Mouse (Mus musculus) midbrain, postnatal 0 days (tissue): ENCODE data around the gene Spata48. TPM values are rescaled to one million over a fixed set of nuclear protein-coding genes. Genes with fewer than 3 reads are reported as not detected.

Experiments
- ATAC-seq: fragments of 200-750 bp; cut with Nextera tagmentation; 2 replicates; pipeline ENCODE4 v1.8.0; 2017; ENCODE audit warnings: moderate number of reproducible peaks, mild to moderate bottlenecking, moderate TSS enrichment, moderate library complexity; ENCODE audit not compliant: low FRiP score
- DNase-seq: peaks from one replicate; pipeline ENCODE4 v3.0.0-alpha.2; 2015; ENCODE audit warnings: low spot score
- H3K27ac ChIP-seq: fragments of 300-500 bp; sonication (generic); 2 replicates; pipeline ENCODE4 v1.5.1; 2014; ENCODE audit warnings: low read depth, mild to moderate bottlenecking, low read length, mixed read lengths
- H3K27me3 ChIP-seq: fragments of 300-500 bp; sonication (generic); 2 replicates; pipeline ENCODE4 v1.6.1; 2014; ENCODE audit warnings: low read length, control low read depth, mixed read lengths; ENCODE audit not compliant: insufficient read depth
- H3K36me3 ChIP-seq: fragments of 300-500 bp; sonication (generic); 2 replicates; pipeline ENCODE4 v1.6.1; 2014; ENCODE audit warnings: low read length, control low read depth, mixed read lengths; ENCODE audit not compliant: insufficient read depth
- H3K4me1 ChIP-seq: fragments of 300-500 bp; sonication (generic); 2 replicates; pipeline ENCODE4 v1.6.1; 2014; ENCODE audit warnings: mild to moderate bottlenecking, control low read depth, antibody characterized with exemption, low read length, mixed read lengths; ENCODE audit not compliant: insufficient read depth
- H3K4me2 ChIP-seq: fragments of 300-500 bp; sonication (generic); 2 replicates; pipeline ENCODE4 v1.6.1; 2014; ENCODE audit warnings: low read depth, mild to moderate bottlenecking, low read length, mixed read lengths; ENCODE audit not compliant: poor library complexity, severe bottlenecking
- H3K4me3 ChIP-seq: fragments of 300-500 bp; sonication (generic); 2 replicates; pipeline ENCODE4 v1.5.1; 2014; ENCODE audit warnings: low read depth, mild to moderate bottlenecking, low read length, moderate library complexity
- H3K9ac ChIP-seq: fragments of 300-500 bp; sonication (generic); replicated peaks from 2 replicates; pipeline ENCODE4 v1.6.1; 2014; ENCODE audit warnings: mild to moderate bottlenecking, low read length, moderate library complexity, mixed read lengths; ENCODE audit not compliant: poor library complexity, severe bottlenecking
- H3K9me3 ChIP-seq: fragments of 300-500 bp; sonication (generic); 2 replicates; pipeline ENCODE4 v1.6.1; 2016; ENCODE audit warnings: low read length, control low read depth
- CTCF ChIP-seq: IDR thresholded peaks from 2 replicates; pipeline ENCODE4 v1.5.1; 2016; ENCODE audit warnings: antibody characterized with exemption, mild to moderate bottlenecking
- WGBS: fragments of 180-500 bp; shearing (Covaris S2); extraction: QIAGEN DNeasy Blood & Tissue Kit; methylation state at CpG from one replicate; pipeline ENCODE4 v1.1.7; 2014; 5-methylcytosine and 5-hydroxymethylcytosine counted together
- polyA plus RNA-seq: library from polyadenylated mRNA; unstranded; fragments of >200 nt; fragmentation: Nextera tagmentation; extraction: Ambion mirVana; gene quantifications from 2 replicates; pipeline ENCODE4 v1.2.1, GENCODE M21; 2015
- total RNA-seq: library from RNA; depleted of rRNA; stranded (reverse); fragments of >200 nt; gene quantifications from 2 replicates; pipeline ENCODE4 v1.2.3, GENCODE M21; 2014; rRNA removed

Spata48 gene
- total RNA-seq (0.90 and 22.6 TPM in 2 replicates), polyA plus RNA-seq (0.51 and 1.8 TPM in 2 replicates)

- 3% methylated on average over 65 of the region's 66 CpGs for WGBS
- peak within 1 kb of the TSS; percentile 69 for H3K4me3 ChIP-seq
- ATAC-seq = peak; percentile 96
Observed at GRCm38 (mm10) chr11:11461635-11462560, at the start of gene Spata48, which contains the start of gene Zpbp. Gene Spata48 (plus strand): TSS chr11:11462094. Gene Zpbp (minus strand): TSS chr11:11462408.

DNA sequence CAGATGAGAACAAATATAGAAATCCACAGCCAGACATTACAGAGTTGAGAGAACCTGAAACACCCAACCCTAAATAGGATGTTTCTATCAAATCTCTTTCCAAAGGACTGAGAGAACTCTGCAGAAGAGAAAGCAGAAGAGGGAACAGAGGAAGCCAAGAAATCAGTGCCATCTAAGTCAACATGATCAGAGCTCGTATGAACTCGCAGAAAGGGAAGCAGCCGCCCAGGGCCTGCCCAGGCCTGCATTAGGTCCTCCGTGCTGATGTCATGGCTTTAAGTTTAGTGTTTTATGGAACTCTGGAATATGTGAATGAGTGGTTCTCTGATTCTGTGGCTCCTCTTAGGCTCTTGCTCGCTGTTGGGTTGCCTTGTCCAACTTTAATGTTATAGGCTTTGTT lies 47.7 kb upstream of the Spata48 start:
- DNase-seq (no peak), ATAC-seq (no peak)
- Histone ChIP-seq H3K27me3 (no peaks in the 10 kb centered on the region), H3K36me3 (no peaks in the 10 kb centered on the region), H3K4me1 (no peaks in the 10 kb centered on the region), H3K4me2 (no peak overlapping the region), H3K27ac (no peak overlapping the region), H3K4me3 (no peak overlapping the region), H3K9me3 (no peaks in the 10 kb centered on the region), H3K9ac (no peak overlapping the region)
- 92% methylated on average over 5 of the region's 5 CpGs for WGBS
- TF ChIP-seq CTCF = no peak

More at GRCm38 (mm10) chr11:11461635-11462560, at the start of gene Spata48, which contains the start of gene Zpbp:
- Histone ChIP-seq H3K4me1 (no peaks in the 10 kb centered on the region), H3K27ac (peak within 1 kb of the TSS; percentile 81), H3K4me2 (peak within 1 kb of the TSS; percentile 71), H3K27me3 (no peaks in the 10 kb centered on the region), H3K36me3 (no peaks in the 10 kb centered on the region), H3K9ac (peak within 1 kb of the TSS; percentile 78), H3K9me3 (no peaks in the 10 kb centered on the region)
- peak; percentile 92 for DNase-seq
- TF ChIP-seq CTCF = peak; percentile 83

GRCm38 (mm10) chr11:11417356-11417755 lies 44.5 kb upstream of the Spata48 start:
- Histone ChIP-seq H3K4me3 (no peak overlapping the region), H3K27me3 (no peaks in the 10 kb centered on the region), H3K9ac (no peak overlapping the region), H3K4me1 (no peaks in the 10 kb centered on the region), H3K36me3 (no peaks in the 10 kb centered on the region), H3K4me2 (no peak overlapping the region), H3K9me3 (no peaks in the 10 kb centered on the region), H3K27ac (no peak overlapping the region)
- TF ChIP-seq CTCF = no peak
- no peak for ATAC-seq
- WGBS = 77% methylated on average over 2 of the region's 2 CpGs
- no peak for DNase-seq

DNA sequence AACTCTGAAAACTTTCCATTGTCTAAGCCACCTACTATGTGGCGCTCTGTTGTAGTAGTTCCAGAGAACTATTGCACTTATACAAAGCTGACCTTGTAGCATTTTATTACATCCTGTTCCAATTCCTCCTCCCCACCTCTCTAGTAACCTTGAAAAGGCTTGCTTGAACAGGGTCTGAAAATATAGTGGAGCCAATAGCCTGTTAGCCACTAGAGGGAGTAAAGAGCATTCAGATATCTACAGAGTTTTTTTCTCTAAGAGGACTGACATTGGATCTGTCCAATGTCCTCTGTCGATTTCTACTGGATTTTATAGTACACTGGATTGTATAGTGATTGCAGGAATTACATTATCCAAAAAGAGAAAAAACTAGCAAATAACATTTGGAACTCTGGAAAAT lies 6.9 kb upstream of the Spata48 start:
- Histone ChIP-seq H3K4me1 (no peaks in the 10 kb centered on the region), H3K4me3 (no peak overlapping the region), H3K9me3 (no peaks in the 10 kb centered on the region), H3K36me3 (no peaks in the 10 kb centered on the region), H3K27ac (no peak overlapping the region), H3K4me2 (no peak overlapping the region), H3K9ac (no peak overlapping the region), H3K27me3 (no peaks in the 10 kb centered on the region)
- WGBS = 36% methylated on average over 2 of the region's 2 CpGs
- ATAC-seq = no peak
- TF ChIP-seq CTCF = peak; percentile 63
- DNase-seq = peak; percentile 15

- no peaks in the 10 kb centered on the region for H3K9me3 ChIP-seq
- H3K4me2 ChIP-seq = peak overlapping the region; percentile 71
- TF ChIP-seq CTCF = no peak
- no peaks in the 10 kb centered on the region for H3K27me3 ChIP-seq
- WGBS = 85% methylated on average over 5 of the region's 5 CpGs
- H3K4me3 ChIP-seq = peak overlapping the region; percentile 69
- H3K36me3 ChIP-seq = no peaks in the 10 kb centered on the region
- no peak for DNase-seq
- no peak for ATAC-seq
- H3K4me1 ChIP-seq = no peaks in the 10 kb centered on the region
- peak overlapping the region; percentile 81; the same call in 1 of the 2 replicates for H3K27ac ChIP-seq
- H3K9ac ChIP-seq = peak overlapping the region; percentile 78; the same call in 1 of the 2 replicates
Observed at GRCm38 (mm10) chr11:11462561-11462890, 632 bp downstream of the Spata48 start.

DNA sequence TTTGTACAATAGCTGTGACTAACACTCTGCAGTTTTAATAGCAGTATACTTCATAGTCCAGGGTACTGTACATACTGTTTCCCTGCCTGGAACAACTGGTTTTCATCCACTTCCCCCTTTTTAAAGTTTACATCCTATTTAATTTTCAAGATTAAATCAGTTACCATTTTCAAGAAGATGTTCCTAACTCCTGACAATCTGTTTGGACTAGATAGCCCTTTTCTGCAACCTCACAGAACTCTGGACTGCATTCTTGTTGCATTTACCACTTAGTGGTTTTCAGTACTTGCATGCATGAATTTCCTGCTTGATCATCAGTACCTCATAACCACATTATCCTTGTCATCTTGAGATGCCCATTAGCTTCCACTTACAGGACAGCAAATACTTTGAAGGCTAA lies 7.0 kb downstream of the Spata48 start:
- H3K4me2 ChIP-seq = no peak overlapping the region
- DNase-seq (no peak), ATAC-seq (no peak)
- no peaks in the 10 kb centered on the region for H3K4me1 ChIP-seq
- no peaks in the 10 kb centered on the region for H3K9me3 ChIP-seq
- H3K9ac ChIP-seq = no peak overlapping the region
- H3K27me3 ChIP-seq = no peaks in the 10 kb centered on the region
- no peak overlapping the region for H3K4me3 ChIP-seq
- H3K27ac ChIP-seq = no peak overlapping the region
- no peak for TF ChIP-seq CTCF
- no peaks in the 10 kb centered on the region for H3K36me3 ChIP-seq
